Mouse (Mus musculus) MEL (cell line): ENCODE measurements around the gene Gpx3. TPM values are rescaled to one million over a fixed set of nuclear protein-coding genes. Genes with fewer than 3 reads are reported as not detected.
A peak's percentile ranks its signal among the peaks of the same experiment; 100 is the strongest.

Experiments
- DNase-seq: peaks from one replicate; pipeline ENCODE4 v3.0.0; 2011; ENCODE audit warnings: low read depth, low spot score
- H3K27ac ChIP-seq: 2 replicates; pipeline ENCODE4 v1.5.1; 2012; ENCODE audit warnings: low read depth, mild to moderate bottlenecking, control low read depth, low read length, moderate library complexity; ENCODE audit not compliant: control insufficient read depth
- H3K27me3 ChIP-seq, 2 experiments: fragments of 150-350 bp in 1 of 2; sonication (generic) in 1 of 2; 2 replicates each; pipeline ENCODE4 v1.6.1; 2012; ENCODE audit warnings: low read length in 2 of 2, mild to moderate bottlenecking in 2 of 2, improper control_type of control experiment in 1 of 2, moderate library complexity in 1 of 2; ENCODE audit not compliant: insufficient read depth in 2 of 2, control insufficient read depth in 1 of 2
- H3K36me3 ChIP-seq, 2 experiments: 2 replicates each; pipeline ENCODE4 v1.6.1; 2012 to 2014; ENCODE audit warnings: low read length in 2 of 2, improper control_type of control experiment in 1 of 2, inconsistent platforms in 1 of 2, mild to moderate bottlenecking in 1 of 2; ENCODE audit not compliant: insufficient read depth in 2 of 2, control insufficient read depth in 1 of 2
- H3K4me1 ChIP-seq, 2 experiments: fragments of 150-350 bp in 1 of 2; sonication (generic) in 1 of 2; 2 replicates each; pipeline ENCODE4 v1.6.1; 2012; ENCODE audit warnings: low read length in 2 of 2, improper control_type of control experiment in 1 of 2, mild to moderate bottlenecking in 1 of 2; ENCODE audit not compliant: insufficient read depth in 2 of 2, control insufficient read depth in 1 of 2
- H3K4me3 ChIP-seq, 2 experiments: fragments of 150-350 bp in 1 of 2; sonication (generic) in 1 of 2; 2 replicates each; pipeline ENCODE4 v1.5.1; 2012; ENCODE audit warnings: low read depth in 2 of 2, low read length in 2 of 2, mild to moderate bottlenecking in 2 of 2, moderate library complexity in 2 of 2, control low read depth in 1 of 2, improper control_type of control experiment in 1 of 2; ENCODE audit not compliant: control insufficient read depth in 1 of 2, insufficient read depth in 1 of 2
- H3K79me2 ChIP-seq: 2 replicates; pipeline ENCODE4 v1.6.1; 2012; ENCODE audit warnings: mild to moderate bottlenecking, low read length, moderate library complexity; ENCODE audit not compliant: control insufficient read depth, poor library complexity, insufficient read depth
- H3K9ac ChIP-seq: 2 replicates; pipeline ENCODE4 v1.6.1; 2012; ENCODE audit warnings: low read depth, mild to moderate bottlenecking, control low read depth, low read length, moderate library complexity; ENCODE audit not compliant: control insufficient read depth, poor library complexity, severe bottlenecking
- H3K9me3 ChIP-seq: fragments of 150-350 bp; sonication (generic); replicated peaks from 2 replicates; pipeline ENCODE4 v1.6.1; 2012; ENCODE audit warnings: mild to moderate bottlenecking, low read length, improper control_type of control experiment, moderate library complexity; ENCODE audit not compliant: insufficient read depth
- CHD2 ChIP-seq: IDR thresholded peaks from 2 replicates; pipeline ENCODE4 v1.6.1; 2011; ENCODE audit warnings: low read length, improper control_type of control experiment
- ELF1 ChIP-seq: IDR thresholded peaks from 2 replicates; pipeline ENCODE4 v1.6.1; 2014; ENCODE audit warnings: low read depth, mild to moderate bottlenecking, inconsistent platforms, low read length, improper control_type of control experiment, moderate library complexity
- EP300 ChIP-seq, 2 experiments: IDR thresholded peaks; 2 replicates each; pipeline ENCODE4 v1.6.1; 2011; ENCODE audit warnings: improper control_type of control experiment in 2 of 2, low read length in 2 of 2, low read depth in 1 of 2, mild to moderate bottlenecking in 1 of 2
- GABPA ChIP-seq: IDR thresholded peaks from 2 replicates; pipeline ENCODE4 v1.6.1; 2012; ENCODE audit warnings: low read depth, mild to moderate bottlenecking, inconsistent platforms, low read length, improper control_type of control experiment, moderate library complexity
- GATA1 ChIP-seq: IDR thresholded peaks from 2 replicates; pipeline ENCODE4 v1.6.1; 2011; ENCODE audit warnings: low read depth, low read length, improper control_type of control experiment
- HCFC1 ChIP-seq: IDR thresholded peaks from 2 replicates; pipeline ENCODE4 v1.6.1; 2012; ENCODE audit warnings: low read depth, mild to moderate bottlenecking, inconsistent platforms, low read length, improper control_type of control experiment, moderate library complexity
- JUND ChIP-seq: IDR thresholded peaks from 2 replicates; pipeline ENCODE4 v1.6.1; 2011; ENCODE audit warnings: low read depth, mild to moderate bottlenecking, improper control_type of control experiment, low read length
- MAFK ChIP-seq: IDR thresholded peaks from 2 replicates; pipeline ENCODE4 v1.6.1; 2011; ENCODE audit warnings: low read depth, mild to moderate bottlenecking, low read length, improper control_type of control experiment, borderline replicate concordance
- MEF2A ChIP-seq: IDR thresholded peaks from 2 replicates; pipeline ENCODE4 v1.6.1; 2014; ENCODE audit warnings: low read depth, mild to moderate bottlenecking, inconsistent platforms, low read length, improper control_type of control experiment; ENCODE audit not compliant: poor library complexity, insufficient replicate concordance, severe bottlenecking; ENCODE audit errors: extremely low read depth
- MXI1 ChIP-seq: IDR thresholded peaks from 2 replicates; pipeline ENCODE4 v1.6.1; 2011; ENCODE audit warnings: mild to moderate bottlenecking, low read depth, low read length, improper control_type of control experiment
- NELFE ChIP-seq: IDR thresholded peaks from 2 replicates; pipeline ENCODE4 v1.6.1; 2011; ENCODE audit warnings: low read depth, low read length, improper control_type of control experiment
- NRF1 ChIP-seq: IDR thresholded peaks from 2 replicates; pipeline ENCODE4 v1.6.1; 2014; ENCODE audit warnings: low read depth, mild to moderate bottlenecking, inconsistent platforms, low read length, improper control_type of control experiment, moderate library complexity; ENCODE audit not compliant: poor library complexity, insufficient read depth, severe bottlenecking
- POLR2A ChIP-seq, 2 experiments: IDR thresholded peaks; 2 replicates each; pipeline ENCODE4 v1.6.1; 2011 to 2012; ENCODE audit warnings: low read length in 2 of 2, mild to moderate bottlenecking in 2 of 2, control low read depth in 1 of 2, improper control_type of control experiment in 1 of 2, low read depth in 1 of 2, moderate library complexity in 1 of 2; ENCODE audit not compliant: control insufficient read depth in 1 of 2, insufficient read depth in 1 of 2, poor library complexity in 1 of 2
- POLR2AphosphoS2 ChIP-seq: IDR thresholded peaks from 2 replicates; pipeline ENCODE4 v1.6.1; 2011; ENCODE audit warnings: low read length, improper control_type of control experiment
- RAD21 ChIP-seq: IDR thresholded peaks from 2 replicates; pipeline ENCODE4 v1.6.1; 2011; ENCODE audit warnings: mild to moderate bottlenecking, low read depth, low read length, improper control_type of control experiment
- RCOR1 ChIP-seq: IDR thresholded peaks from 2 replicates; pipeline ENCODE4 v1.6.1; 2012; ENCODE audit warnings: low read depth, mild to moderate bottlenecking, inconsistent platforms, low read length, improper control_type of control experiment
- SMC3 ChIP-seq: IDR thresholded peaks from 2 replicates; pipeline ENCODE4 v1.6.1; 2011; ENCODE audit warnings: low read depth, low read length, improper control_type of control experiment
- TAL1 ChIP-seq: IDR thresholded peaks from 2 replicates; pipeline ENCODE4 v1.6.1; 2012; ENCODE audit warnings: mild to moderate bottlenecking, inconsistent platforms, low read length, moderate library complexity, mixed read lengths
- TBP ChIP-seq: IDR thresholded peaks from 2 replicates; pipeline ENCODE4 v1.8.0; 2011; ENCODE audit warnings: low read depth, low read length, improper control_type of control experiment
- TCF12 ChIP-seq: IDR thresholded peaks from 2 replicates; pipeline ENCODE4 v1.6.1; 2014; ENCODE audit warnings: low read depth, mild to moderate bottlenecking, inconsistent platforms, low read length, improper control_type of control experiment, moderate library complexity
- USF1 ChIP-seq: IDR thresholded peaks from 2 replicates; pipeline ENCODE4 v1.6.1; 2014; ENCODE audit warnings: low read depth, mild to moderate bottlenecking, inconsistent platforms, low read length, improper control_type of control experiment, moderate library complexity
- ZC3H11A ChIP-seq: IDR thresholded peaks from 2 replicates; pipeline ENCODE4 v1.6.1; 2012; ENCODE audit warnings: low read depth, mild to moderate bottlenecking, inconsistent platforms, low read length, improper control_type of control experiment
- ZKSCAN1 ChIP-seq: IDR thresholded peaks from 2 replicates; pipeline ENCODE4 v1.6.1; 2012; ENCODE audit warnings: low read depth, mild to moderate bottlenecking, inconsistent platforms, low read length, improper control_type of control experiment, moderate library complexity
- ZMIZ1 ChIP-seq: IDR thresholded peaks from 2 replicates; pipeline ENCODE4 v1.6.1; 2012; ENCODE audit warnings: low read depth, mild to moderate bottlenecking, inconsistent platforms, low read length, improper control_type of control experiment, moderate library complexity
- ZNF384 ChIP-seq: IDR thresholded peaks from 2 replicates; pipeline ENCODE4 v1.6.1; 2012; ENCODE audit warnings: low read depth, mild to moderate bottlenecking, inconsistent platforms, low read length, improper control_type of control experiment
- polyA plus RNA-seq, 2 experiments: library from polyadenylated mRNA; stranded (reverse) in 1 of 2; unstranded in 1 of 2; fragments of >175 nt in 1 of 2; fragments of >200 nt in 1 of 2; gene quantifications; 2 replicates each; pipeline versions ENCODE4 v1.2.1 to v1.2.4; 2012; ENCODE audit warnings: low replicate concordance in 2 of 2, low read depth in 1 of 2; ENCODE audit not compliant: insufficient read length in 2 of 2, insufficient read depth in 1 of 2, missing spikeins in 1 of 2
- total RNA-seq: library from RNA; depleted of rRNA; stranded (reverse); fragments of 300-350 nt; gene quantifications from 2 replicates; pipeline ENCODE4 v1.2.3, GENCODE M21; 2012

Gpx3 gene
- total and polyA plus RNA-seq, 3 experiments, result 0.12 to 0.15 TPM; not detected in 1

- DNase-seq, result peak; percentile 43
- H3K27me3 ChIP-seq, result no peaks in the 10 kb centered on the region
- H3K4me1 ChIP-seq, result peaks cover 11 to 27% of the 10 kb centered on the region in 2 experiments
- H3K4me3 ChIP-seq, result no peak overlapping the region
- peak overlapping the region; percentile 2 for H3K9ac ChIP-seq
- no peak for TF ChIP-seq USF1
- TF ChIP-seq GABPA, result no peak
- no peak for TF ChIP-seq MAFK
- TF ChIP-seq JUND, result 0 out of 2 replicates have a peak, but pooled peaks have one; percentile 43
- TF ChIP-seq TCF12, result 0 out of 2 replicates have a peak, but pooled peaks have one; percentile 22
- peak in 1 of 2 experiments; percentile 27; a peak in 2 of 4 replicates for TF ChIP-seq EP300 (IDR thresholded peaks at IDR 0.05; ENCODE audit: low read depth in 1 of 2, low read length in 2 of 2)
- H3K9me3 ChIP-seq, result no peaks in the 10 kb centered on the region
- peaks cover 0 to 18% of the 10 kb centered on the region in 2 experiments; a peak in 3 of 4 replicates for H3K36me3 ChIP-seq
- H3K27ac ChIP-seq, result peak overlapping the region; percentile 35
- H3K79me2 ChIP-seq, result no peaks in the 10 kb centered on the region
Measured at GRCm38 (mm10) chr11:54936771-54937140, 34.5 kb downstream of the Gpx3 start.

GRCm38 (mm10) chr11:54939501-54939900 lies 37.2 kb downstream of the Gpx3 start:
- TF ChIP-seq ZNF384 (no peak), GABPA (no peak), SMC3 (no peak), USF1 (no peak), TAL1 (no peak)
- Histone ChIP-seq H3K36me3 (peaks cover 0 to 18% of the 10 kb centered on the region in 2 experiments; a peak in 3 of 4 replicates), H3K4me3 (no peak overlapping the region), H3K79me2 (no peaks in the 10 kb centered on the region), H3K27ac (no peak overlapping the region), H3K27me3 (no peaks in the 10 kb centered on the region), H3K4me1 (peaks cover 11 to 27% of the 10 kb centered on the region in 2 experiments), H3K9ac (no peak overlapping the region), H3K9me3 (no peaks in the 10 kb centered on the region)
- DNase-seq, result no peak

- H3K4me1 ChIP-seq, result peaks cover 11 to 26% of the 10 kb centered on the region in 2 experiments
- DNase-seq, result no peak
- no peak overlapping the region for H3K4me3 ChIP-seq
- H3K9ac ChIP-seq, result no peak overlapping the region
- peaks cover 0 to 18% of the 10 kb centered on the region in 2 experiments; a peak in 3 of 4 replicates for H3K36me3 ChIP-seq
- no peaks in the 10 kb centered on the region for H3K9me3 ChIP-seq
- H3K27ac ChIP-seq, result no peak overlapping the region
- no peak for TF ChIP-seq GATA1
- TF ChIP-seq RCOR1, result no peak
- no peak for TF ChIP-seq HCFC1
- no peak for TF ChIP-seq RAD21
- no peak for TF ChIP-seq ZC3H11A
- no peak for TF ChIP-seq MAFK
- no peak for TF ChIP-seq CHD2
- TF ChIP-seq JUND, result no peak
- no peak for TF ChIP-seq NRF1
- no peak for TF ChIP-seq NELFE
- TF ChIP-seq MEF2A, result no peak
- no peak for TF ChIP-seq POLR2A (IDR thresholded peaks at IDR 0.05; ENCODE audit: control insufficient read depth in 1 of 2, insufficient read depth in 1 of 2, low read depth in 1 of 2, low read length in 2 of 2, poor library complexity in 1 of 2)
- no peak for TF ChIP-seq TBP
- no peak for TF ChIP-seq ZKSCAN1
- TF ChIP-seq MXI1, result no peak
- TF ChIP-seq ZMIZ1, result no peak
- TF ChIP-seq ELF1, result no peak
- no peak for TF ChIP-seq POLR2AphosphoS2
- TF ChIP-seq, all 39 proteins: peak for 0
- no peaks in the 10 kb centered on the region for H3K79me2 ChIP-seq
- H3K27me3 ChIP-seq, result no peaks in the 10 kb centered on the region
Measured at GRCm38 (mm10) chr11:54940056-54940455, 37.8 kb downstream of the Gpx3 start.
